Mouse (Mus musculus) CD8-positive naive resting alpha-beta T cell, adult 2 months (primary cell): ENCODE measurements around the gene Gm44805.
"Not testable (repeated sequence)": the region's sequence is repeated elsewhere in the genome, so short reads cannot be mapped to it uniquely, and the experiment has no call there.

Source experiments
- DNase-seq, 2 experiments: peaks; one replicate each; pipeline ENCODE4 v3.0.0; 2022; ENCODE audit warnings: low read depth in 2 of 2, low spot score in 2 of 2

The Gm44805 gene

DNA sequence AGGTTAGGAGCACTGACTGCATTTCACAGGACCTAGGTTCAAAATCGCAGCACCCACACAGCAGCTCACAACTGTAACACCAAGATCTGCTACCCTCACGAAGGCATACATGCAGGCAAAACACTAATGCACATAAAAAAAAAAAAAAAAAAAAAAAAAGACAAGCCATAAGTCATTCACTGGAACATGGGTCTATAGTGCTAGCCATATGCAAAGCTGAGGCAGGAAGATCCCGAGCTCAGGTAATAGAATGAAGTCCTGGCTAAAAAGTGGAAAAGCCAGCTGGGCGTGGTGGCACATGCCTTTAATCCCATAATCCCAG is 18.6 kb upstream of the Gm44805 start:
- no peak for DNase-seq

DNA sequence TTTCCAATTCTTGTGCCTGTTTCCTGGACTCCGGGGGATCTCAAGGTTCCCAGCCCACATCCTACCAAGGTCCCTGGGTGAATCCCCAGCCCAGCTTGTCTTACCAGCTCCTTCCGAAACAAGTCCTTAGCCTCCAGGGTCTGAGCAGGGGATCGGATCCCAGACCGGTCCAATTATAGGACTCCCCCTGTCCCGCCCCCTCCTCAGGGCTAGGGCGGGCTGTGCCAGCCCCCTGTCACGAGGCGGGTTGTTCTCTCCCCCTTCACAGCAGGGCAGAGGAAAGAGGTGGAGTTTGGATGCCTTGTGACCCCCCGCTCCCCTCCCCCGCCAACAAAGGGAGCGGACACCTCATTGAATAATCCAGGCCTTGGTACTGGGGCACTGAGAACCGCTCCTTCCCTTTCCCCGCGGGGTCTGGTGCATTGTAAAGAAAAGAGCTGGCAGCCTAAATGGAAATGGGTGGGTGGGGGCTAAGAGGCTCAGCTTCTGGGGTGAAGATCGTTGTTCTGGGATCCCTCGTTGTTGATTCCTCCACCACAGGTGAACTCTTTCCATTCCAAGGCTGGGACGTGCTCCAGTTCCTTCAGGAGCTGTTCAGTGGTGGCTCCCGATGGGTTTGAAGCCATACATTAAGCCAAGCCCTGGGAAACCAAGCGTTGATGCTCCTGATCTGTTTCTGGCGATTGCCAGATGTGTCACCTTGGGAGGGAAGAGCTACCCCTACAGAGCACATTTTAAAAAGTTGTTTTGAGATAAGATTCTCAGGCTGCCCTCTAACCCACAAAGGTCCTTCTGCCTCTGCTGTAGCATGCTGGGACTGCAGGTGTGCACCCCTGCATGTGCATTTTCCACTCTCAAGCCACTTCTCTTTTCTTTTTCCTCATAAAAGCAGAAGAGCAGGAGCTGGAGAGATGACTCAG is 17.9 kb upstream of the Gm44805 start, which contains the start of gene Apoe:
Gene Apoe (minus strand): TSS at position 282 of the 920 bp plus-strand sequence.
- no peak for DNase-seq

DNA sequence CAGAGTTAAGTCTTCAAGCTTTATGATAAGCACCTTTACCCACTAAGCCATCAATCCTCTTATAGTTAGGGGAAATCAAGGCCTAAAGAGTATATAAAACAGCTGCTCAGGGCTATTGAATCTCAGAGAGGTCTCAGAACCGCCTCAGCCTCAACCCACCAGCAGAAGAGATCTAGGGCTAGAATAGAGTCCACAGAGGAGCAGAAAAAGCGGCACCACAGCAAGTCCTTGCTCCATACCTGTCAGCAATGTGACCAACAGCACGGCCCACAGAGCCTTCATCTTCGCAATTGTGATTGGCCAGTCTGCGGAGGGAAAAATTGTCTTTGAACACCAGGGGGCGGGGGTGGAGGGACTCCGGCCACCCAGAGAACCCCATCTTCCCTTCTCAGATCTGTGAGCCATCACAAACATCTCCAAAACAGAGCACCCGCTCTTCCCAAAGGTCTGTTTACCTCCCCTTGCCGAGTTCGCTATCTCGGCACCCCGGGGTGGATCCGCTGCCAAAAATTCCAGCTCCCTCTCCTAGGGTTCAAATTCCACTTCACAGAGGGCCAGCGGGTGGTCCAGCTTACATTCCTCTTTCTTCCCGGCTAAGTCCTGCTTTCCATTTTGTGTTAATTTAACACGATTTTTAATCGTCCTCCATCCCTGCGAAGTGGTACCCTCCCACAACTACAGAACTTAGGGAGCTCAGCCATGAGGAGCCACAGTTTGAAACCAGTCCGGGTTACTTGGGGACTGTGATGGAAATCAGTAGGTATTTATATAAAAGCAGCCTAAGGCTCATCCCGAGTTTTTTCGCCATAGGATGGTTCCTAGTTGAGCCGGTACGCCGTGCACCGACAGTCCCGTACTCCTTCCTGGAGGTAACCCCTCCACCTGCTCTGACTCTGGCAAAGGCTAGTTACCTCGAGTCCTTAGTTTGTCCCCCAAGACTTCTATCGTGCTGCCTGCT is 17.0 kb upstream of the Gm44805 start:
- DNase-seq = no peak

GRCm38 (mm10) chr7:19696336-19696873 is 15.2 kb upstream of the Gm44805 start:
- DNase-seq = no peak

DNA sequence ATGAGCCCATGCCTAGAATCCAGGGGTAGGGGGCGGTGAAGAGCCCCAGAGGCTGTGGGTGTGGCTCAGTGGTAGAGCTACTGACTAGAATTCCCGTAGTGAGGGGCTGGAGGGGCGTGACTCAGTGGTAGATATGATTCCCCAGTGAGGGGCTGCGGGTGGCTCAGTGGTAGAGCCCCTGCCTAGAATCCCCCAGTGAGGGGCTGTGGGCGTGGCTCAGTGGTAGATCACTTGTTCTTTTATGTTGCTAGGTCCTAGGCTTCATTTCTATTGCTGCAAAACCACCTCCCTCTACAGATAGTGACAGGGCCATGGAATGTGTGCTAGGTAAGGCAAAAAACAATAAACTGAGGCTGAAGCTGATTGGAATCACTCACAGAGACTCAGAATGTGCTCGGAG is 14.7 kb upstream of the Gm44805 start:
- no peak for DNase-seq

DNA sequence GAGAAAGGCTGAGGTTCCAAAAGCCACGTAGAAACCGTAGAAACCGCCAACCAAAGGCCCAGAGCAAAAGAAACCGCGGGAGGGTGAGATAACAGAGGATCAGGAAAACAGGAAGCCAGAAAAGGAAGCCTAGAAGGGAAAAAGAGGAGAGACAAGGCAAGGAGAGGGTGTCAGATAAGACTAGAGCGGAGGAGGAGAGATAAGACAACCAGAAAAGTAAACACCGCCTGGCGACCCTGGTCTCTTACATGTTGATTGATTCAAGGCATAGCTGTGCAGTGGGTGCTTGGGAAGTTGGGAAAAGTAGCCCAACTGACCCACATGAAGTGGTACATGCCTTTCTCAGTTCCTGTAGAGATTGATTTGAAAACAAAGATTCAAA is 14.0 kb upstream of the Gm44805 start:
- no peak for DNase-seq

GRCm38 (mm10) chr7:19694336-19695212 is 13.4 kb upstream of the Gm44805 start:
- DNase-seq = no peak

DNA sequence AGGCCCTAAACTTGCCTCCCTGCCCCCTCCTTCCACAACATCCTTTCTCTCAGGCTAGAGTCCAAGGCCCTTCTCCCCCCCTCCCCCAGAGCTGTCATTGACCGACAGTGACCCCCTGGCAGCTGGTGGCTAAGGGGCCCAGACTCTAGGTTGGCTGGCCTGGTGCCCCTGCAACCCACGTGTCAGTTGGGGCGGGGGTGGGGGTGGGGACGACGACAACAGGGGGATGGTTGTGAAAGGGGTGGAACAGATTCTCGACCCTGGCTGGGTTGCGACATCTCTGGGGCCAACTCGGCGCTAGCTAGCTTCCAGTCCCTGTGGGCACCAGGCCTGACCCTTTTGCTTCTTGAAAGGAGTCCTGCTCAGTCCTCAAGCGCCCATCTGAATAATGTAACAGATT is 12.2 kb upstream of the Gm44805 start:
- DNase-seq = no peak

GRCm38 (mm10) chr7:19691873-19692865 is 10.9 kb upstream of the Gm44805 start, which contains the start of gene Apoc1:
Gene Apoc1 (minus strand): TSS chr7:19692660.
- DNase-seq = no peak

- no peak for DNase-seq
These were observed 10.2 kb upstream of the Gm44805 start for GRCm38 (mm10) chr7:19691434-19691833.

GRCm38 (mm10) chr7:19690845-19691244 is 9.6 kb upstream of the Gm44805 start:
- no peak for DNase-seq

DNA sequence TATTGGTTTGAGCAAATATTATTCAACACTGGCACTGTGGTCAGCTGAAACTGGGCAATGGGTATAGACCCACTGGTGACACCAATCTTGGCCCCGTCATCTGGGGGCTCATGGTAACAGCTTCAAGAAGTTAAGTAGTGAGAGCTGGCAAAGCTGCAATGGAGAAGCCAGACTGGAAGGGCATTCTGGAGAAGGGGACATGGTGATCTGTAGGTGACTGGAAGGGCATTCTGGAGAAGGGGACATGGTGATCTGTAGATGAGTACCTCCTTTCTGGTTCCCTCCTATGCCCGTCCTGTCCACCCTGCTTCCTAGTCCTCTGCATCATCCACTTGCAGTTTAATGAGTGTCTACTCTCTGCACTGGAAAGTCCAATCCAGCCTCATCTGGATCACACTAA is 7.4 kb upstream of the Gm44805 start:
- no peak for DNase-seq

DNA sequence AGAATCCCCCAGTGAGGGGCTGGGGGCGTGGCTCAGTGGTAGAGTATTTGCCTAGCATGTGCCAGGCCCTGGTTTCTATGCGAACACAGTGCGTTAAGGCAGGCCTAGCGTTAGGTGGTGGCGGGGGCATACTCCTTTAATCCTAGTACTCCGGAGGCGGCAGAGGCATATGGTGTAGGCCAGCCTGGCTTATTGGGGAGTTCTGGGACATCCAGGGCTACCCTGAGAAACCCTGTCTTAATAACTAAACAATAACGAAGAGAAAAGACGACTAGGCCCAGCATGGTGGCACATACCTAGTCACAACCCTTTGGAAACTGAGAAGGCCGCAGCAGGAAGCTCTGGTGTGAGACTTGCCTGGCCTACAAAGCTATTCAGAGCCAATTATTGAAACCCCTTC is 6.9 kb upstream of the Gm44805 start:
- no peak for DNase-seq

GRCm38 (mm10) chr7:19686927-19687583 is 5.8 kb upstream of the Gm44805 start:
- not testable (repeated sequence) for DNase-seq

- no peak for DNase-seq
These were observed 5.3 kb upstream of the Gm44805 start for GRCm38 (mm10) chr7:19686521-19686920.

- no peak for DNase-seq
These were observed 4.2 kb upstream of the Gm44805 start for GRCm38 (mm10) chr7:19685374-19685773.

GRCm38 (mm10) chr7:19683771-19684201 is 2.6 kb upstream of the Gm44805 start:
- no peak for DNase-seq

- no peak for DNase-seq
These were observed 1.8 kb upstream of the Gm44805 start for GRCm38 (mm10) chr7:19682979-19683378.

GRCm38 (mm10) chr7:19680702-19681101 is 521 bp downstream of the Gm44805 start:
- DNase-seq = no peak
